Mouse (Mus musculus): ENCODE measurements at regions not wholly inside any gene's neighbourhood (a gene's known extent, or its start where the extent isn't known, plus 50 kb on each side); places are given as distances from the start of the nearest gene placed in this dataset.
A peak's percentile ranks its signal among the peaks of the same experiment; 100 is the strongest.

DNA sequence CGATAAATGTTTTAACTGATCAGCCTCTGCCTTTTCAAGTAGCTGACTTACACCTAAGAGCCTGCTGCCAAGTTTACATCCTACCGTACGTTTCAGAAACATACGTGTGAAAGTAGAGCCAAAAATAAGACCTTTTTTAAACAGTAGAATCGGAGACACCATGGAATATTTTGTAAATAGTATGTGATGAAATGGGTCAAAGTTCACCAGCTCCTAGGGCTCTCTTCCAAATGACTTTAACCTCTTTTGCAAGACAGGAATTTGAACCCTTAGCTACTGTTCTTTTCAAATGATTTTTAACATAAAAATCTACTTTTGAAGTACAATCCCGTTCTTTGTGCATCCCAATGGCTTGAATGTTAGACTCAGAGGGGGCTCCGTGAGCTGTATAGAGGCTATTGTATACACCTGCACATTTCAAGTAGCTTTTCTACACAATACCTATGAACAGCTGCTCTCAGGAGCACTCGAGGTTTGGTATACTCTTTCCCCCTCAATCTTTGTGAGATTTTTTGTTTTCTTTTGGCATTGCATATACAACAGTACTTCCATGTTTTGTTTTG is 155.9 kb upstream of the Plcz1 start:
- 77% methylated on average over 8 of the region's 8 CpGs for WGBS
- no peak for TF ChIP-seq CTCF (IDR thresholded peaks at IDR 0.05)
- no peak for ATAC-seq (ENCODE audit: low FRiP score)

GRCm38 (mm10) chr6:140194276-140194675 is 153.0 kb upstream of the Plcz1 start:
- Histone ChIP-seq H3K9me3 (ENCODE audit: low read length) (no peaks in the 10 kb centered on the region), H3K27me3 (ENCODE audit: insufficient read depth, low read length) (no peaks in the 10 kb centered on the region), H3K9ac (replicated peaks; ENCODE audit: low read length, poor library complexity, severe bottlenecking) (no peak overlapping the region), H3K4me3 (ENCODE audit: low read depth, low read length) (no peak overlapping the region), H3K27ac (ENCODE audit: low read depth, low read length) (no peak overlapping the region), H3K36me3 (ENCODE audit: insufficient read depth, low read length) (no peaks in the 10 kb centered on the region), H3K4me2 (ENCODE audit: low read depth, low read length, poor library complexity, severe bottlenecking) (no peak overlapping the region), H3K4me1 (ENCODE audit: insufficient read depth, low read length) (peaks cover 5% of the 10 kb centered on the region; the same call in 1 of the 2 replicates)
- 93% methylated on average over 2 of the region's 2 CpGs for WGBS
- TF ChIP-seq CTCF (IDR thresholded peaks at IDR 0.05) = no peak
- ATAC-seq (ENCODE audit: low FRiP score) = no peak
- no peak for DNase-seq (ENCODE audit: low spot score)

More for the DNA sequence above, 155.9 kb upstream of the Plcz1 start:
- H3K36me3 ChIP-seq (ENCODE audit: insufficient read depth, low read length) = no peaks in the 10 kb centered on the region
- no peak overlapping the region for H3K27ac ChIP-seq (ENCODE audit: low read depth, low read length)
- no peaks in the 10 kb centered on the region for H3K27me3 ChIP-seq (ENCODE audit: insufficient read depth, low read length)
- DNase-seq (ENCODE audit: low spot score) = no peak
- H3K4me3 ChIP-seq (ENCODE audit: low read depth, low read length) = no peak overlapping the region
- H3K9ac ChIP-seq (replicated peaks; ENCODE audit: low read length, poor library complexity, severe bottlenecking) = no peak overlapping the region
- H3K9me3 ChIP-seq (ENCODE audit: low read length) = no peaks in the 10 kb centered on the region
- no peak overlapping the region for H3K4me2 ChIP-seq (ENCODE audit: low read depth, low read length, poor library complexity, severe bottlenecking)
- peaks cover 5% of the 10 kb centered on the region; the same call in 1 of the 2 replicates for H3K4me1 ChIP-seq (ENCODE audit: insufficient read depth, low read length)

- Histone ChIP-seq H3K4me2 (ENCODE audit: low read depth, low read length, poor library complexity, severe bottlenecking) (no peak overlapping the region), H3K4me3 (ENCODE audit: low read depth, low read length) (no peak overlapping the region), H3K27ac (ENCODE audit: low read depth, low read length) (0 out of 2 replicates have a peak overlapping the region, but pooled peaks have one; percentile 20), H3K9me3 (ENCODE audit: low read length) (no peaks in the 10 kb centered on the region), H3K27me3 (ENCODE audit: insufficient read depth, low read length) (no peaks in the 10 kb centered on the region), H3K36me3 (ENCODE audit: insufficient read depth, low read length) (no peaks in the 10 kb centered on the region), H3K4me1 (ENCODE audit: insufficient read depth, low read length) (peaks cover 5% of the 10 kb centered on the region; the same call in 1 of the 2 replicates), H3K9ac (replicated peaks; ENCODE audit: low read length, poor library complexity, severe bottlenecking) (no peak overlapping the region)
- ATAC-seq (ENCODE audit: low FRiP score) (peak; percentile 50; the same call in 1 of the 2 replicates), DNase-seq (ENCODE audit: low spot score) (peak; percentile 54)
- no peak for TF ChIP-seq CTCF (IDR thresholded peaks at IDR 0.05)
- WGBS = 19% methylated on average over 9 of the region's 9 CpGs
Observed at GRCm38 (mm10) chr6:140193084-140193939, 152.1 kb upstream of the Plcz1 start.

- no peak for TF ChIP-seq CTCF (IDR thresholded peaks at IDR 0.05)
- WGBS = 82% methylated on average over 17 of the region's 17 CpGs
- H3K36me3 ChIP-seq (ENCODE audit: insufficient read depth, low read length) = no peaks in the 10 kb centered on the region
- H3K9me3 ChIP-seq (ENCODE audit: low read length) = no peaks in the 10 kb centered on the region
- H3K4me1 ChIP-seq (ENCODE audit: insufficient read depth, low read length) = peaks cover 5% of the 10 kb centered on the region; the same call in 1 of the 2 replicates
- no peak overlapping the region for H3K4me2 ChIP-seq (ENCODE audit: low read depth, low read length, poor library complexity, severe bottlenecking)
- no peak overlapping the region for H3K9ac ChIP-seq (replicated peaks; ENCODE audit: low read length, poor library complexity, severe bottlenecking)
- H3K27me3 ChIP-seq (ENCODE audit: insufficient read depth, low read length) = no peaks in the 10 kb centered on the region
- no peak for ATAC-seq (ENCODE audit: low FRiP score)
- no peak for DNase-seq (ENCODE audit: low spot score)
- H3K27ac ChIP-seq (ENCODE audit: low read depth, low read length) = no peak overlapping the region
- no peak overlapping the region for H3K4me3 ChIP-seq (ENCODE audit: low read depth, low read length)
Observed at GRCm38 (mm10) chr6:140192526-140192925, 151.3 kb upstream of the Plcz1 start.

DNA sequence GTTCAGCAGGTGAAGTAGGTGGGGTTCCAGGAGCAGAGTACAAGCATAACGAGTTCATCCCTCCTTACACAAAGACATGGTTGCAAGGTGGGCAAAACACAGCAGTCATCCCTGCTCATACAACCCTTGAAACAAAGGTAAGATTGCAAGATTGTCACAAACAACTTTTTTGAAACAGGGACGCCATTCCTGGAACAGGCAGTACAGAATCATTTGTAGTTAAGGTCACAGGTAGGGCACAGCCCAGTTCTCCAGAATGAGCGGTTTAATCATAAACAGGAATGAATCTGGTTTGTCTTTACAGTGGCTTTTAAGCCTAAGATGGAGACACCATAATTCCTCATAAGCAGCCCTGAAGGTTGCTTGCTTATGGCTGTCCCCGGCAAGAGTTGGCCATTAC is 150.1 kb upstream of the Plcz1 start:
- Histone ChIP-seq H3K9ac (replicated peaks; ENCODE audit: low read length, poor library complexity, severe bottlenecking) (no peak overlapping the region), H3K36me3 (ENCODE audit: insufficient read depth, low read length) (no peaks in the 10 kb centered on the region), H3K27ac (ENCODE audit: low read depth, low read length) (no peak overlapping the region), H3K4me2 (ENCODE audit: low read depth, low read length, poor library complexity, severe bottlenecking) (no peak overlapping the region), H3K4me3 (ENCODE audit: low read depth, low read length) (no peak overlapping the region), H3K27me3 (ENCODE audit: insufficient read depth, low read length) (no peaks in the 10 kb centered on the region), H3K4me1 (ENCODE audit: insufficient read depth, low read length) (peaks cover 5% of the 10 kb centered on the region; the same call in 1 of the 2 replicates), H3K9me3 (ENCODE audit: low read length) (no peaks in the 10 kb centered on the region)
- ATAC-seq (ENCODE audit: low FRiP score) (no peak), DNase-seq (ENCODE audit: low spot score) (no peak)
- 94% methylated on average over 4 of the region's 4 CpGs for WGBS
- TF ChIP-seq CTCF (IDR thresholded peaks at IDR 0.05) = no peak

GRCm38 (mm10) chr6:140189601-140190000 is 148.3 kb upstream of the Plcz1 start:
- TF ChIP-seq CTCF (IDR thresholded peaks at IDR 0.05) = no peak
- no peak overlapping the region for H3K4me3 ChIP-seq (ENCODE audit: low read depth, low read length)
- H3K4me2 ChIP-seq (ENCODE audit: low read depth, low read length, poor library complexity, severe bottlenecking) = no peak overlapping the region
- H3K27ac ChIP-seq (ENCODE audit: low read depth, low read length) = no peak overlapping the region
- no peaks in the 10 kb centered on the region for H3K36me3 ChIP-seq (ENCODE audit: insufficient read depth, low read length)
- H3K27me3 ChIP-seq (ENCODE audit: insufficient read depth, low read length) = no peaks in the 10 kb centered on the region
- DNase-seq (ENCODE audit: low spot score) = no peak
- ATAC-seq (ENCODE audit: low FRiP score) = no peak
- no peaks in the 10 kb centered on the region for H3K9me3 ChIP-seq (ENCODE audit: low read length)
- peaks cover 5% of the 10 kb centered on the region; the same call in 1 of the 2 replicates for H3K4me1 ChIP-seq (ENCODE audit: insufficient read depth, low read length)
- WGBS = 89% methylated on average over 9 of the region's 9 CpGs
- H3K9ac ChIP-seq (replicated peaks; ENCODE audit: low read length, poor library complexity, severe bottlenecking) = no peak overlapping the region

All from midbrain, postnatal 0 days (tissue).